Mouse (Mus musculus) testis, adult 2 months (tissue): ENCODE measurements around the gene Dusp8.

ENCODE experiments used
- CTCF ChIP-seq: fragments of 200-500 bp; IDR thresholded peaks from 2 replicates; pipeline ENCODE4 v1.5.1; 2012; ENCODE audit warnings: low read depth, mild to moderate bottlenecking, inconsistent platforms, low read length, moderate library complexity; ENCODE audit not compliant: control insufficient read depth, insufficient read depth, insufficient replicate concordance
- POLR2A ChIP-seq: fragments of 200-500 bp; IDR thresholded peaks from 2 replicates; pipeline ENCODE4 v1.6.1; 2012; ENCODE audit warnings: low read depth, mild to moderate bottlenecking, inconsistent platforms, low read length, moderate library complexity; ENCODE audit not compliant: control insufficient read depth

- TF ChIP-seq CTCF = no peak
- TF ChIP-seq POLR2A = no peak
These were observed 60.4 kb downstream of the Dusp8 start for GRCm38 (mm10) chr7:142035048-142035811.
